ENCODE assay signal across 10 mouse cellular contexts in genomic region chr10:87711798-87712197, GRCm38 (mm10).
A peak's percentile ranks its signal among the peaks of the same experiment; 100 is the strongest.
DNase-seq lines count a peak whose midpoint lies in the region; ATAC-seq and TF ChIP-seq lines count a peak whose summit lies in the region.
"Had no signal": no experiment of that assay in that cellular context is flagged by ENCODE, and none has a peak within 500 bp of the region (broad histone marks: within the 10 kb centered on the region; RNA-seq: fewer than 3 reads in every experiment).

No protein-coding gene starts in this region.

- no peak overlapping the region for H3K27ac ChIP-seq in forebrain, postnatal 0 days (ENCODE audit: low read depth, low read length)
- no peak overlapping the region for H3K27ac ChIP-seq in limb, embryonic 10.5 days
- no peak overlapping the region for H3K27ac ChIP-seq in gastrocnemius, adult 2 months
- H3K27ac ChIP-seq: layer of hippocampus, adult 2 months had no signal

- no peaks in the 10 kb centered on the region for H3K27me3 ChIP-seq in forebrain, postnatal 0 days (ENCODE audit: insufficient read depth, low read length)
- H3K27me3 ChIP-seq in limb, embryonic 10.5 days (ENCODE audit: low read depth, poor library complexity, severe bottlenecking) = no peaks in the 10 kb centered on the region

- H3K4me3 ChIP-seq in forebrain, postnatal 0 days (ENCODE audit: low read depth, low read length) = no peak overlapping the region
- H3K4me3 ChIP-seq in limb, embryonic 10.5 days = no peak overlapping the region
- no peak overlapping the region for H3K4me3 ChIP-seq in gastrocnemius, adult 2 months
- H3K4me3 ChIP-seq: layer of hippocampus, adult 2 months had no signal

- no peak overlapping the region for H3K9ac ChIP-seq in forebrain, postnatal 0 days

- ATAC-seq in forebrain, postnatal 0 days = no peak

- WGBS in forebrain, postnatal 0 days = 54% methylated on average over 3 of the region's 3 CpGs
- 74% methylated on average over 3 of the region's 3 CpGs for WGBS in limb, embryonic 10.5 days

- no peak overlapping the region for H3K4me2 ChIP-seq in forebrain, postnatal 0 days (ENCODE audit: low read depth)

- no peaks in the 10 kb centered on the region for H3K9me3 ChIP-seq in forebrain, postnatal 0 days (ENCODE audit: low read length)
- no peaks in the 10 kb centered on the region for H3K9me3 ChIP-seq in limb, embryonic 10.5 days (replicated peaks)

- DNase-seq in left cerebral cortex, postnatal 4 days = peak; percentile 1
- DNase-seq in left cerebral cortex, adult 11 months (ENCODE audit: low spot score) = no peak
- DNase-seq in adrenal gland, postnatal 25 days = peak; percentile 20
- peak; percentile 25 to 32 for DNase-seq in heart, postnatal 36 days
- DNase-seq in mesoderm, embryonic 11.5 days (ENCODE audit: low read depth, low spot score) = peak; percentile 12
- DNase-seq in forebrain, postnatal 0 days = no peak
- no peak for DNase-seq in limb, embryonic 10.5 days (ENCODE audit: low spot score)
- DNase-seq in gastrocnemius, adult 2 months = no peak
- DNase-seq: lung, postnatal 4 days had no signal

- no peaks in the 10 kb centered on the region for H3K4me1 ChIP-seq in forebrain, postnatal 0 days (ENCODE audit: insufficient read depth)
- H3K4me1 ChIP-seq in limb, embryonic 10.5 days = no peaks in the 10 kb centered on the region

- TF ChIP-seq CTCF in forebrain, postnatal 0 days (IDR thresholded peaks at IDR 0.05; ENCODE audit: low read depth) = no peak
- TF ChIP-seq CTCF in gastrocnemius, adult 2 months (IDR thresholded peaks at IDR 0.05) = no peak

- intact Hi-C loops in left cerebral cortex, postnatal 4 days (cut with DNase I) = no loop called here
- intact Hi-C loops in heart, postnatal 36 days (cut with DNase I) = no loop called here
- intact Hi-C loops in gastrocnemius, adult 2 months (cut with DNase I) = no loop called here

- H3K36me3 ChIP-seq in forebrain, postnatal 0 days (ENCODE audit: insufficient read depth) = no peaks in the 10 kb centered on the region
- no peaks in the 10 kb centered on the region for H3K36me3 ChIP-seq in limb, embryonic 10.5 days

Comparison
In these comparisons a context has a peak if more than half of its experiments do, and no peak if none do; other contexts are left out.
1. DNase-seq: peak in left cerebral cortex, postnatal 4 days (single experiment), adrenal gland, postnatal 25 days (single experiment), heart, postnatal 36 days (2 of 2) and mesoderm, embryonic 11.5 days (single experiment); none in left cerebral cortex, adult 11 months (single experiment), forebrain, postnatal 0 days (single experiment), limb, embryonic 10.5 days (single experiment) and gastrocnemius, adult 2 months (single experiment).